Mouse (Mus musculus) heart, postnatal 0 days (tissue): ENCODE measurements around the gene Tmsb15l. TPM values are rescaled to one million over a fixed set of nuclear protein-coding genes. Genes with fewer than 3 reads are reported as not detected.
A peak's percentile ranks its signal among the peaks of the same experiment; 100 is the strongest.

Source experiments
- ATAC-seq: fragments of 200-750 bp; cut with Nextera tagmentation; 2 replicates; pipeline ENCODE4 v1.8.0; 2017; ENCODE audit warnings: low read depth, moderate number of reproducible peaks, moderate library complexity; ENCODE audit not compliant: insufficient read depth
- DNase-seq: peaks from one replicate; pipeline ENCODE4 v3.0.0-alpha.2; 2016; ENCODE audit warnings: low spot score
- H3K27ac ChIP-seq: fragments of 300-500 bp; sonication (generic); 2 replicates; pipeline ENCODE4 v1.5.1; 2014; ENCODE audit warnings: low read depth, mild to moderate bottlenecking
- H3K27me3 ChIP-seq: fragments of 300-500 bp; sonication (generic); 2 replicates; pipeline ENCODE4 v1.6.1; 2014; ENCODE audit warnings: low read length, mixed read lengths; ENCODE audit not compliant: control insufficient read depth, insufficient read depth
- H3K36me3 ChIP-seq: fragments of 300-500 bp; sonication (generic); replicated peaks from 2 replicates; pipeline ENCODE4 v1.6.1; 2014; ENCODE audit warnings: low read length, mixed read lengths; ENCODE audit not compliant: control insufficient read depth, insufficient read depth
- H3K4me1 ChIP-seq: fragments of 300-500 bp; sonication (generic); 2 replicates; pipeline ENCODE4 v1.6.1; 2014; ENCODE audit warnings: antibody characterized with exemption; ENCODE audit not compliant: control insufficient read depth, insufficient read depth
- H3K4me2 ChIP-seq: fragments of 300-500 bp; sonication (generic); 2 replicates; pipeline ENCODE4 v1.6.1; 2014; ENCODE audit warnings: low read depth, mild to moderate bottlenecking, low read length, moderate library complexity
- H3K4me3 ChIP-seq: fragments of 300-500 bp; sonication (generic); 2 replicates; pipeline ENCODE4 v1.5.1; 2014; ENCODE audit warnings: low read depth, low read length
- H3K9ac ChIP-seq: fragments of 300-500 bp; sonication (generic); replicated peaks from 2 replicates; pipeline ENCODE4 v1.6.1; 2014; ENCODE audit warnings: low read depth, low read length, mixed read lengths
- H3K9me3 ChIP-seq: fragments of 300-500 bp; sonication (generic); replicated peaks from 2 replicates; pipeline ENCODE4 v1.6.1; 2016; ENCODE audit warnings: low read length; ENCODE audit not compliant: control insufficient read depth
- CTCF ChIP-seq: IDR thresholded peaks from 2 replicates; pipeline ENCODE4 v1.5.1; 2016; ENCODE audit warnings: antibody characterized with exemption, control low read depth, low read depth
- EP300 ChIP-seq: IDR thresholded peaks from 2 replicates; pipeline ENCODE4 v1.6.1; 2016; ENCODE audit warnings: antibody characterized with exemption, low read depth
- WGBS: fragments of 180-500 bp; shearing (Covaris S2); extraction: QIAGEN DNeasy Blood & Tissue Kit; methylation state at CpG from one replicate; pipeline ENCODE4 v1.1.7; 2014; 5-methylcytosine and 5-hydroxymethylcytosine counted together
- polyA plus RNA-seq: library from polyadenylated mRNA; unstranded; fragments of >200 nt; fragmentation: Nextera tagmentation; extraction: Ambion mirVana; gene quantifications from 2 replicates; pipeline ENCODE4 v1.2.1, GENCODE M21; 2015
- total RNA-seq: library from RNA; depleted of rRNA; stranded (reverse); fragments of >200 nt; gene quantifications from 2 replicates; pipeline ENCODE4 v1.2.3, GENCODE M21; 2014; ENCODE audit warnings: low replicate concordance; rRNA removed

The Tmsb15l gene
- total RNA-seq = 1.7 TPM in 1 of 2 replicates, not detected in the other
- 0.92 and 1.6 TPM in 2 replicates for polyA plus RNA-seq

DNA sequence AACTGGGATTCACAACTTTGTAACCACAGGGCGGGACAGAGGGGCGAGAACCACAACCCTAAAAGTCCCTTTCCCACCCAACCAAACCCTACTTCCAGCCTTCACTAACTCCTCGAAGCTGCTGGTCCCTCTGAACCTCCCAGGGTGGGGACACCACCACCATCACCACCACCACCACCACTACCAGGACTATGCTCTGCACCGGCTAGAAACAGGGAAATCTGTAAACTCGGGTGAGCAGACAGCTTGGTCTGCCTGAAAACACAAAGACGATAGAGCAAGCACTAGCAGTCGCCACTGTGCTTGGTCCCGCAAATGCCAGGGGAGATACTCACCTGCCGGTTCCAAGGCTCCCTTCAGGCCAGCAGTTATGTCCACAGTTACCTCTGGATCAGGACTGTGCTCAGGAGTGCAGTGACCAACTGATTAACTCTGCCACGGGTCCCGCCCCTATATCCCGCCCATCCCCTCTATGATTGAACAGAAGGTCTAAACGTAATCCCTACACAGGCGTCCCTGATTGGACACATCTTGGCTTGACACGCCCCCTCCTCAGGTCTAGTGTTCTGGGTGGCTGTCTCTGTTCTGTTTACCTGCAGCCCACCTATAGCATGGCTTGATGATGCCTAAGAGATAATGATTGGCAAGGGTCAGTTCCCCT lies at the start of gene Tmsb15l, which contains the start of gene Tmsb15b1:
TSS of gene Tmsb15l (minus strand) at position 446 of the 661 bp plus-strand sequence.
TSS of gene Tmsb15b1 (minus strand) at position 451 of the 661 bp plus-strand sequence.
- Histone ChIP-seq H3K9ac (no peak within 1 kb of the TSS), H3K36me3 (no peaks in the 10 kb centered on the region), H3K27ac (no peak within 1 kb of the TSS), H3K9me3 (no peaks in the 10 kb centered on the region), H3K4me3 (peak within 1 kb of the TSS; percentile 34), H3K4me1 (no peaks in the 10 kb centered on the region), H3K4me2 (peak within 1 kb of the TSS; percentile 57), H3K27me3 (no peaks in the 10 kb centered on the region)
- peak; percentile 25 for DNase-seq
- ATAC-seq = peak; percentile 98
- 23% methylated on average over 15 of the region's 15 CpGs for WGBS
- TF ChIP-seq CTCF (no peak), EP300 (no peak)

DNA sequence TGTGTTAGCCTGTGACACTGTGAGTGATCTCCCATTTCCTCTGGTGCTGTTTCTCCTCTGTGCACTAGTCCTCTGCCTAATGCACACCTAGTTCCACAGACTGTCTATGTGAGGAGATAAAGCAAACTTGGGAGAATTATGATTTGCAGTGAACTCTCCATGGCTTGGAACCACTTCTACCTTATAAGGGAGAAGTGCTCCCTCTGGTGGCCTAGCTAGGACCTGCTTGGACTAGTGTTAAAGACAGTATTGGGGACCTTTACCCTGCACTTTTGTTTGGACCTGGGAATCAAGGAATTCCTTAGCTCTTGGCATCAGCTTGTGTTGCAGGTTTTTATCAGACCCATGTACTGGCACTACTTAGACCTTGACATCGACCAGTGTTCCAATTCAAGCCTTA lies 42.6 kb upstream of the Tmsb15l start:
- peak; percentile 33; the same call in 1 of the 2 replicates for ATAC-seq
- Histone ChIP-seq H3K27me3 (no peaks in the 10 kb centered on the region), H3K4me1 (no peaks in the 10 kb centered on the region), H3K9me3 (no peaks in the 10 kb centered on the region), H3K9ac (no peak overlapping the region), H3K4me3 (no peak overlapping the region), H3K4me2 (no peak overlapping the region), H3K36me3 (0 out of 2 replicates have a peak, but pooled peaks cover 2% of the 10 kb centered on the region), H3K27ac (no peak overlapping the region)
- WGBS = 6% methylated on average over 1 of the region's 1 CpGs
- peak; percentile 9 for DNase-seq
- TF ChIP-seq CTCF (peak; percentile 61), EP300 (no peak)

DNA sequence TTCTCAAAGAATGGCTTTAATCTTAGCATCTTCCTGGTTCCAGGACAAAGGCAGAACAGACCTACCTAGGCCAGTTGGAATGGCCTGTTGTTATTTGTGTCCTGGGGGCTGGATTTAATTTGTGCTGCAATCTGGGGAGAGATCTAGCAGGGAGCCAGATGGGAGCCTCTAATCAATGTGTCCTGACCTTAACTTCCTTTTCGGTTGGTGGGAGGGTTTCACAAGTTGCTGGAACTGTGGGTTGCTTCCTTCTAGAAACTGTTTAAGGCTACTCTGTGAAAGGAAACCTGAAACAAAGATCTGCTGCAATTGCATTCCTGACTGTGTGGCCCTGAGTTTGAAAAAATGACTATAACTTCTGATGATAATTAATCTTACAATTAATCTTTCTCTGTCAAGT lies 41.0 kb upstream of the Tmsb15l start:
- TF ChIP-seq CTCF (no peak), EP300 (no peak)
- no peak overlapping the region for H3K27ac ChIP-seq
- DNase-seq (no peak), ATAC-seq (no peak)
- no peaks in the 10 kb centered on the region for H3K4me1 ChIP-seq
- no peaks in the 10 kb centered on the region for H3K27me3 ChIP-seq
- H3K4me2 ChIP-seq = no peak overlapping the region
- peaks cover 13% of the 10 kb centered on the region; the same call in 1 of the 2 replicates for H3K36me3 ChIP-seq
- no peak overlapping the region for H3K4me3 ChIP-seq
- no peaks in the 10 kb centered on the region for H3K9me3 ChIP-seq
- no peak overlapping the region for H3K9ac ChIP-seq
- WGBS = 68% methylated on average over 1 of the region's 1 CpGs

DNA sequence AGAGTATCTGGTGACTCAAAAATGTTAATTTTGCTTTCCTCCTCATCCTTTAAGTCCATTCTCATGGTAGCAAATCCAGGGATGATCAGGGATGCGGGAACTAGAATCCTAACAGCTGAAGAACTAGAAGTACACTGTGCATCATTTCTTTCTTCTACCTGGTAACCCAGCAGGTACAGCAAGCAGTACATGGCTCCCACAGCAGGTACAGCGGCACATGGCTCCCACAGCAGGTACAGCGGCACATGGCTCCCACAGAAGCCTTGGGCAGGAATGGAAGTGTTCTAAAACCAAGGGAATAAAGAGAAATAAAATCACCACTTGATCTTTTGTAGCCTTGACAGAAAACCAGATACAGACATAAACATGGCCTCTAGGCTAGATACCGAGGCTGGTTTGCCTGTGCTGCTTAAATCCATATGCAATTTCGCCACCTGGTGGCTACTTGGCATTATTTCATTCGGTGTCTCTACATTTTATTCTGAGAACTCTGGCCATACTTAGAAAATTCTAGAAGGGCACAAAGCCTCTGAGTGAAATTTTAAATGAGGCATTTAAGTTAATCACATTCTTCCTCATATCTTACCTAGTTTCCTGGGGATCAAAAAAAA lies 38.5 kb upstream of the Tmsb15l start:
- peak; percentile 41 for DNase-seq
- no peak overlapping the region for H3K27ac ChIP-seq
- H3K4me1 ChIP-seq = no peaks in the 10 kb centered on the region
- H3K9ac ChIP-seq = no peak overlapping the region
- peak; percentile 55 for TF ChIP-seq CTCF
- TF ChIP-seq EP300 = no peak
- H3K9me3 ChIP-seq = no peaks in the 10 kb centered on the region
- ATAC-seq = no peak
- no peak overlapping the region for H3K4me2 ChIP-seq
- WGBS = 44% methylated on average over 6 of the region's 6 CpGs
- H3K4me3 ChIP-seq = no peak overlapping the region
- H3K27me3 ChIP-seq = no peaks in the 10 kb centered on the region
- H3K36me3 ChIP-seq = peaks cover 13% of the 10 kb centered on the region; the same call in 1 of the 2 replicates

DNA sequence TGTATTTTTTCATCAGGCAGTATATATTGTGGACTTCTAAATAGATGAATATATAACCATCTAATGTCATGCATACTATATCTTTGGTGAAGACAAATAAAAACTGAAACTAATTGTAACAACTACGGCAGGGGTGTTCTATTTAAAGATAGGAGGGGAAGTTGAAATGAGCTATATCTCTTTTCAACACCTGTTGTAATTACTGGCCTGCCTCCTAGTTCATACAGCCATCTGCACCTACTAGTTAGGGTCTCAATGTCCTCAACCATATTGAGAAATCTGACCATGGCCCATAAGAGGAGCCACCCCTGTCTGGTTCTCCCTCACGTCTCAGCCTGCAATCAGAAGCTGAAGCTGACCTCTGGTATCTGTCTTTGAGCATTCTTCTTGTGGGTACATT lies 19.6 kb upstream of the Tmsb15l start:
- TF ChIP-seq CTCF (no peak), EP300 (no peak)
- WGBS = 69% methylated on average over 2 of the region's 2 CpGs
- ATAC-seq = no peak

More for the DNA sequence above, 19.6 kb upstream of the Tmsb15l start:
- no peak overlapping the region for H3K4me3 ChIP-seq
- DNase-seq = no peak
- H3K9me3 ChIP-seq = no peaks in the 10 kb centered on the region
- no peaks in the 10 kb centered on the region for H3K36me3 ChIP-seq
- no peak overlapping the region for H3K4me2 ChIP-seq
- H3K27ac ChIP-seq = no peak overlapping the region
- H3K27me3 ChIP-seq = peaks cover 3% of the 10 kb centered on the region; the same call in 1 of the 2 replicates
- H3K9ac ChIP-seq = no peak overlapping the region
- H3K4me1 ChIP-seq = no peaks in the 10 kb centered on the region
